Mouse (Mus musculus) embryonic fibroblast, embryonic 13.5 days (primary cell): Measurements from ENCODE around the gene Kansl1.

Experiments used
- CTCF ChIP-seq: IDR thresholded peaks from 2 replicates; pipeline ENCODE4 v1.5.1; 2011; ENCODE audit warnings: mild to moderate bottlenecking, control low read depth, low read length, moderate library complexity, borderline replicate concordance; ENCODE audit not compliant: insufficient read depth
- POLR2A ChIP-seq: IDR thresholded peaks from 2 replicates; pipeline ENCODE4 v1.6.1; 2011; ENCODE audit warnings: low read depth, mild to moderate bottlenecking, control low read depth, low read length, moderate library complexity

DNA sequence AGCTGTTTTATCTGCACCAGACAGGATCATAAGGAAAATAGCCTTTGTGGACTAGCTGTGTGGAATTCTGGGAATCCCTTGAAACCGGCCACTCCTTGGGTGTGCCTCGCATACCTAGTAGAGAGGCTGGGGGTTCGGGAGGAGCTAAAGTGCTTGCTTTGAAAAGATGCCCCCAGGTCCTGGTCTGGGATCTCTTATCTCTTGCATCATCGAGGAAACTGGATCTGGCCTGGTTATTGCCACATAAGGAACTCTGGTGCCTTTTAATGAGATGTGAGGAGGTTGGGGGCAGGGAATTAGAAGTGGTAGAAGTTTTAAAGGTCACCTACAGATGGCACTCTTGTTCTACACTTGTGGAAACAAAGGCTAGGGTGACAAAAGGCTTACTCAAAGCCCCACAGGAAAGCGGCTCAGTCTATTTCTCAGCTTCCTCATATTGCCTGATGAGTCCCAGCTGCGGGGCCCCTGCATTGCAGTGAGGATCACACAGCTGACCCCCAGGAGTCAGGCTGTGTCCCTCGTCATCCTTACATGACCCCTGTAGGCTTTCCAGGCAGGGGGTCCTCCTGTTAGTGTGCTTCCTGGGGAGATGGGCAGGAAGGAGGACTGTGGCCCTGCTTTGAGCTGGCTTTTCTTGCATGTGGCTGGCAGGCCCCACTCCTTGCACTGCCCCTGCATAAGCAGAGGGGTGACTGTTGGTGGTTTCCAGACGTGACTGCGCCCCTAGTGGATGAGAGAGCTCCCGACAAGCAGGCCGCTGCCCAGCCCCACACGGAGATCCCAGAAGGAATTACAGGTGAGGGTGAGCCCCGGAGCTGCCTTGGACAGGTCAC, 179.2 kb downstream of the Kansl1 start:
- TF ChIP-seq POLR2A, result no peak
- TF ChIP-seq CTCF, result peak; percentile 67
